ENCODE assay signal across 20 mouse cellular contexts in the genomic region with DNA sequence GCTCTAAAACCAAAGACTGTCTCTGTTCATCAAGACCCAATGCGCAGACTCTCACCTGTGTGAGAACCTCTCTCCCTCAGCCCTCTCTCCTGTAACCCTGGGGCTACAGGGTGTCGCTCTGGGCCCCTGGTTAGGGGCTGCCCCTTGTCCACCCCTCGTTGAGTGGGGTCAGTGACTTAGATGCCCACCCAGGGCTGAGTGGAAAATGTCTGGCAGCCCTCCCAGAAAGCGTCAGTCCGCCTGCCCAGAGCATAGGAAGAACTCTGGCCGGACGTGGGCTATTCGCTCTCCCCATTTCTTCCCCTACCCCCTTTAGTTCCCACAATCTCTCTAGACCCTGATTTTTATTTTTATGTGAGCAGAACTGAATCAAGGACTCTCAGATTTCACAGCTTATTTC. TPM values are rescaled to one million over a fixed set of nuclear protein-coding genes. Genes with fewer than 3 reads are reported as not detected.
DNase-seq lines count a peak whose midpoint lies in the region; ATAC-seq and TF ChIP-seq lines count a peak whose summit lies in the region.
"Had no signal": no experiment of that assay in that cellular context is flagged by ENCODE, and none has a peak within 500 bp of the region (broad histone marks: within the 10 kb centered on the region; RNA-seq: fewer than 3 reads in every experiment).

No protein-coding gene starts in this region.

- H3K27ac ChIP-seq in layer of hippocampus, adult 2 months: peak overlapping the region; percentile 92
- H3K27ac ChIP-seq in midbrain, embryonic 10.5 days (replicated peaks): no peak overlapping the region
- no peak overlapping the region for H3K27ac ChIP-seq in midbrain, postnatal 0 days (ENCODE audit: low read depth, low read length)
- H3K27ac ChIP-seq: liver, embryonic 15.5 days had no signal

- H3K4me1 ChIP-seq in midbrain, embryonic 10.5 days: peaks cover 18% of the 10 kb centered on the region
- no peaks in the 10 kb centered on the region for H3K4me1 ChIP-seq in midbrain, postnatal 0 days (ENCODE audit: insufficient read depth, low read length)

- intact Hi-C loops in gastrocnemius, postnatal 36 days (cut with DNase I): no loop called here

- no peak overlapping the region for H3K9ac ChIP-seq in midbrain, postnatal 0 days (replicated peaks; ENCODE audit: low read length, poor library complexity, severe bottlenecking)
- H3K9ac ChIP-seq: liver, embryonic 15.5 days had no signal

- no peak overlapping the region for H3K4me2 ChIP-seq in midbrain, postnatal 0 days (ENCODE audit: low read depth, low read length, poor library complexity, severe bottlenecking)
- H3K4me2 ChIP-seq: heart, embryonic 11.5 days; liver, embryonic 15.5 days had no signal

- no peak for TF ChIP-seq CTCF in layer of hippocampus, adult 2 months (conservative IDR thresholded peaks at IDR 0.05)
- no peak for TF ChIP-seq CTCF in midbrain, postnatal 0 days (IDR thresholded peaks at IDR 0.05)

- peak; percentile 1; the same call in 1 of the 2 replicates for ATAC-seq in frontal cortex, adult (ENCODE audit: low TSS enrichment)
- ATAC-seq in midbrain, postnatal 0 days (ENCODE audit: low FRiP score): no peak
- ATAC-seq: activated CD4-positive, CD25-positive, alpha-beta regulatory T cell, adult 4 months; hindbrain, embryonic 16.5 days; intestine, embryonic 16.5 days had no signal

- DNase-seq in frontal cortex, postnatal 25 days (ENCODE audit: low spot score in 2 of 2): no peak
- no peak for DNase-seq in layer of hippocampus, adult 2 months (ENCODE audit: low spot score in 2 of 2)
- DNase-seq in layer of hippocampus, adult 18-20 months (ENCODE audit: low spot score in 2 of 2): no peak
- DNase-seq in midbrain, embryonic 10.5 days (ENCODE audit: low spot score): peak; percentile 9
- DNase-seq in midbrain, postnatal 0 days (ENCODE audit: low spot score): no peak
- DNase-seq in gastrocnemius, postnatal 36 days: no peak
- DNase-seq: adrenal gland, postnatal 10 days; cerebellum, adult 9-10 months; gastrocnemius, postnatal 10 days; lung, postnatal 4 days; right cerebral cortex, postnatal 4 days; thymus, postnatal 25 days had no signal

- H3K9me3 ChIP-seq in midbrain, embryonic 10.5 days (replicated peaks): no peaks in the 10 kb centered on the region
- H3K9me3 ChIP-seq in midbrain, postnatal 0 days (ENCODE audit: low read length): no peaks in the 10 kb centered on the region
- H3K9me3 ChIP-seq: G1E; liver, embryonic 15.5 days had no signal

- H3K27me3 ChIP-seq in midbrain, embryonic 10.5 days (ENCODE audit: low read depth, poor library complexity, severe bottlenecking): no peaks in the 10 kb centered on the region
- H3K27me3 ChIP-seq in midbrain, postnatal 0 days (ENCODE audit: insufficient read depth, low read length): no peaks in the 10 kb centered on the region
- H3K27me3 ChIP-seq: liver, embryonic 15.5 days had no signal

- no peak overlapping the region for H3K4me3 ChIP-seq in layer of hippocampus, adult 2 months
- no peak overlapping the region for H3K4me3 ChIP-seq in midbrain, embryonic 10.5 days
- no peak overlapping the region for H3K4me3 ChIP-seq in midbrain, postnatal 0 days (ENCODE audit: low read depth, low read length)
- H3K4me3 ChIP-seq: liver, embryonic 15.5 days had no signal

- H3K36me3 ChIP-seq in midbrain, embryonic 10.5 days: no peaks in the 10 kb centered on the region
- no peaks in the 10 kb centered on the region for H3K36me3 ChIP-seq in midbrain, postnatal 0 days (ENCODE audit: insufficient read depth, low read length)
- H3K36me3 ChIP-seq: G1E; liver, embryonic 15.5 days had no signal

- WGBS in midbrain, embryonic 10.5 days: 89% methylated on average over 8 of the region's 8 CpGs
- WGBS in midbrain, postnatal 0 days: 69% methylated on average over 8 of the region's 8 CpGs

RNA-seq across cellular contexts. Expression of gene Mettl24, which starts 33.2 kb away (rescaled TPM):
- 1 to 10 TPM; 2.0 to 2.8 TPM for total RNA-seq in layer of hippocampus, adult 2 months (2021)
- total RNA-seq in layer of hippocampus, adult 18-20 months (2021): 1 to 10 TPM; 2.9 to 3.9 TPM
- polyA plus RNA-seq in midbrain, embryonic 10.5 days (2016; fragmentation: Nextera tagmentation; extraction: Ambion mirVana): 0.54 and 1.2 TPM in 2 replicates
- total RNA-seq in midbrain, postnatal 0 days (2014; rRNA removed): not detected in 2 replicates
- 0.98 and 1.1 TPM in 2 replicates for polyA plus RNA-seq in midbrain, postnatal 0 days (2015; fragmentation: Nextera tagmentation; extraction: Ambion mirVana)
- under 1 TPM; 0.49 to 0.71 TPM for total RNA-seq in gastrocnemius, postnatal 36 days (2021)
- total RNA-seq: G1E; hematopoietic stem cell, adult 5-6 weeks had no signal
- polyA plus RNA-seq: activated CD4-positive, CD25-positive, alpha-beta regulatory T cell, adult 4 months; G1E had no signal
